Mouse (Mus musculus) kidney, embryonic 16.5 days (tissue): Measurements from ENCODE around the gene Rgs5. TPM values are rescaled to one million over a fixed set of nuclear protein-coding genes. Genes with fewer than 3 reads are reported as not detected.
A peak's percentile ranks its signal among the peaks of the same experiment; 100 is the strongest.

Experiments used
- ATAC-seq: fragments of 200-750 bp; cut with Nextera tagmentation; 2 replicates; pipeline ENCODE4 v1.8.0; 2017; ENCODE audit warnings: moderate TSS enrichment; ENCODE audit not compliant: low FRiP score, low TSS enrichment
- H3K27ac ChIP-seq: fragments of 300-500 bp; sonication (generic); 2 replicates; pipeline ENCODE4 v1.5.1; 2014; ENCODE audit warnings: low read length
- H3K27me3 ChIP-seq: fragments of 300-500 bp; sonication (generic); 2 replicates; pipeline ENCODE4 v1.6.1; 2014; ENCODE audit warnings: low read length, control low read depth, mixed read lengths; ENCODE audit not compliant: insufficient read depth
- H3K36me3 ChIP-seq: fragments of 300-500 bp; sonication (generic); 2 replicates; pipeline ENCODE4 v1.6.1; 2014; ENCODE audit warnings: low read length, control low read depth, mixed read lengths; ENCODE audit not compliant: insufficient read depth
- H3K4me1 ChIP-seq: fragments of 300-500 bp; sonication (generic); 2 replicates; pipeline ENCODE4 v1.6.1; 2014; ENCODE audit warnings: low read length, control low read depth, mixed read lengths; ENCODE audit not compliant: insufficient read depth
- H3K4me2 ChIP-seq: fragments of 300-500 bp; sonication (generic); replicated peaks from 2 replicates; pipeline ENCODE4 v1.6.1; 2014; ENCODE audit warnings: low read depth, low read length
- H3K4me3 ChIP-seq: fragments of 300-500 bp; sonication (generic); 2 replicates; pipeline ENCODE4 v1.5.1; 2014; ENCODE audit warnings: mild to moderate bottlenecking, low read length
- H3K9ac ChIP-seq: fragments of 300-500 bp; sonication (generic); replicated peaks from 2 replicates; pipeline ENCODE4 v1.6.1; 2014; ENCODE audit warnings: low read length
- H3K9me3 ChIP-seq: fragments of 300-500 bp; sonication (generic); 2 replicates; pipeline ENCODE4 v1.6.1; 2016; ENCODE audit warnings: low read length, control low read depth
- WGBS: fragments of 180-500 bp; shearing (Covaris S2); extraction: QIAGEN DNeasy Blood & Tissue Kit; methylation state at CpG from one replicate; pipeline ENCODE4 v1.1.7; 2014; 5-methylcytosine and 5-hydroxymethylcytosine counted together
- polyA plus RNA-seq: library from polyadenylated mRNA; unstranded; fragments of >200 nt; fragmentation: Nextera tagmentation; extraction: Ambion mirVana; gene quantifications from 2 replicates; pipeline ENCODE4 v1.2.1, GENCODE M21; 2015

The Rgs5 gene
- polyA plus RNA-seq, 1 experiment from 2014 or later = 27.0 TPM

DNA sequence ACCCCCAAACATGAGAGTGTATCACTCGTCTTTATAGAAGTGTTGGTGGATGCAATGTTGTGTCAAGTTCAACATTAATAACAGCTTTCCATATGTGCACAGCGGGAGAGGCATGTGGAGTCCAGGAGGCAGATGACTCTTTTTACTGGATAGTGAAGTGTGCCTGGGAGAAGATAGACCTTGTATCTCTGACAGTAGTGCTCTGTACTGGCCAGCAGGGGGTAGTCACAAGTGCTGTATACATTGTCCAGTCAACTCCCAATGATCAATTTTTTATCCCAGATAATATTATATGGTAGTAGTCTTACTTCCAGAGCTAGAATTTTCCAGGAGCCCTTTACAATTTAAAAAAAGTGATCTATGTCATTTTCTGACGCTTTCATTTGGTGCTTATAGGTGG, 18.8 kb downstream of the Rgs5 start:
- no peaks in the 10 kb centered on the region for H3K36me3 ChIP-seq
- H3K27me3 ChIP-seq = no peaks in the 10 kb centered on the region
- H3K4me2 ChIP-seq = no peak overlapping the region
- no peak overlapping the region for H3K9ac ChIP-seq
- no peak overlapping the region for H3K27ac ChIP-seq
- ATAC-seq = no peak
- 67% methylated on average over 3 of the region's 3 CpGs for WGBS
- no peak overlapping the region for H3K4me3 ChIP-seq
- H3K9me3 ChIP-seq = no peaks in the 10 kb centered on the region
- H3K4me1 ChIP-seq = no peaks in the 10 kb centered on the region

DNA sequence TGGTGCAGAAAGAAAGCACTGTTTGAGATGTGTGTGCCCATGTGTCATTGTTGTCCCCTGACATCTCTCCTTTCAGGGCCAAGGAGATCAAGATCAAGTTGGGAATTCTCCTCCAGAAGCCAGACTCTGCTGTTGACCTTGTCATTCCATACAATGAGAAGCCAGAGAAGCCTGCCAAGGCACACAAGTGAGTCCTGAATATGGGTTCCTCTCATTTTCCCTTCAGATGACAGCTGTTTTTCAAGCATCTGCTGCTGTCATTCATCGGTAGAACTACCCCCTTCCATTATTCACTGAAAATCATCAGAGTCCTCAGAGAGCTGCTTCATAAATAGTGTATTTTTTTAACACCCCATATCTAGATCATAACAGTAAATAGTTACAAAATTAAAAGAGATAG, 21.4 kb downstream of the Rgs5 start:
- ATAC-seq = no peak
- H3K4me1 ChIP-seq = no peaks in the 10 kb centered on the region
- H3K9me3 ChIP-seq = no peaks in the 10 kb centered on the region
- H3K27me3 ChIP-seq = no peaks in the 10 kb centered on the region
- no peak overlapping the region for H3K4me3 ChIP-seq
- no peak overlapping the region for H3K4me2 ChIP-seq
- H3K36me3 ChIP-seq = no peaks in the 10 kb centered on the region
- no peak overlapping the region for H3K9ac ChIP-seq
- WGBS = 84% methylated on average over 1 of the region's 1 CpGs
- no peak overlapping the region for H3K27ac ChIP-seq

GRCm38 (mm10) chr1:169680455-169681208, 25.3 kb downstream of the Rgs5 start:
- Histone ChIP-seq H3K4me1 (no peaks in the 10 kb centered on the region), H3K27me3 (no peaks in the 10 kb centered on the region), H3K4me3 (no peak overlapping the region), H3K27ac (no peak overlapping the region), H3K36me3 (no peaks in the 10 kb centered on the region), H3K9me3 (no peaks in the 10 kb centered on the region), H3K9ac (no peak overlapping the region), H3K4me2 (no peak overlapping the region)
- ATAC-seq = no peak
- 43% methylated on average over 9 of the region's 9 CpGs for WGBS

DNA sequence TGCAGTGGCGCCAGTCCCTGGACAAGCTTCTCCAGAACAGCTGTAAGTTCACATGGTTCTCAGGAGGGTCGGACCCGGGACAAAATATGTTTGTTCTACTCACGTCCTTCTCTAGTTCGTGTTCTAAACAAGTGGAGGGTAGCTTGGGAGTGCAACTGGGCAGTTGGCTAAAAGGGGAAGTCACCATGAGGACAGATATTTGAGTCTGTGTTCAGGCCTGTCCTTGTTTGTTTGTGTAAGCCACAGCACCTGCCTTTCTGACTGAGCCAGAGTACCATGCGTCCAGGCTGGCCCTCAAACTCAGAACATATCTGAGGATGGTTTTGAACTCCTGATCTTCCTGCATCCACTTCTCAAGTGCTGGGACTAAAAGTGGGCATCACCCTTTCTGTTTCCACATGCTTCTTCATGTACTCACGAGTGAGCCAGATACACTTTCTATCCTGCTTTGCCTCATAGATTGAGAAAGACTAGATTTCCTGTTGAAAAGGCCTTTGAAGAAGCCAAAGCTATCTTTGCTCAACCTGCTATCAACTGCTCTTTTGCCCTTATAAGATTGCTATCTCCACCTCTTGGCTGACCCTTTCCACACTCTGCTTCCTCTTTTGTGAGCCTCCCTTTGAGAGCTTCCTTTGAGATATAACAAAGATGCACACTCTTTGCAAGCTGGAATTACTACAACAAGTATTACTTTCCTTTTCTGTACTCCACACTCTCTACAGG, 27.6 kb downstream of the Rgs5 start:
- no peak overlapping the region for H3K27ac ChIP-seq
- no peak overlapping the region for H3K4me3 ChIP-seq
- ATAC-seq = no peak
- H3K4me1 ChIP-seq = no peaks in the 10 kb centered on the region
- H3K9me3 ChIP-seq = no peaks in the 10 kb centered on the region
- H3K9ac ChIP-seq = no peak overlapping the region
- H3K4me2 ChIP-seq = no peak overlapping the region
- H3K27me3 ChIP-seq = no peaks in the 10 kb centered on the region
- 81% methylated on average over 7 of the region's 7 CpGs for WGBS
- no peaks in the 10 kb centered on the region for H3K36me3 ChIP-seq

- Histone ChIP-seq H3K9ac (no peak overlapping the region), H3K36me3 (no peaks in the 10 kb centered on the region), H3K4me2 (no peak overlapping the region), H3K4me3 (no peak overlapping the region), H3K4me1 (no peaks in the 10 kb centered on the region), H3K27ac (no peak overlapping the region), H3K27me3 (no peaks in the 10 kb centered on the region), H3K9me3 (no peaks in the 10 kb centered on the region)
- WGBS = 57% methylated on average over 5 of the region's 5 CpGs
- ATAC-seq = peak; percentile 71
These were observed 30.0 kb downstream of the Rgs5 start for GRCm38 (mm10) chr1:169685257-169685656.

DNA sequence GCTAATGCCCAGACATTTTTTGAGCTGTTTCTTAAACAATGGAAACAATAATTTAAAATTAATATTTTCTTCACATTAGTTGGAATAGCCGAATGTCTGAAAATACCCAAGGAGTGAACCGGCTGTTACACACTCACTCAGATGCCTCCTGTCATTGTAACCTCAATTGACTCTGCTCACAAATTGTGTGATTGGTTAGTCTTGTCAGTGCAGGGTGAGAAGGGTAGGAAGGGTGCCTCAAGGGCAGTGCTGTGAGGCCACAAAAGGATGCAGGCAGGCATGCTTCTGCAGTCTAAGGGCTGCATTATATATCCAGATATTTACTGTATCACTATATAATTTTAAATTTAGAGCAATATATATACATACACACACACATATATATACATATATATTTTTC, 37.7 kb downstream of the Rgs5 start:
- no peaks in the 10 kb centered on the region for H3K36me3 ChIP-seq
- H3K9me3 ChIP-seq = no peaks in the 10 kb centered on the region
- no peak for ATAC-seq
- no peak overlapping the region for H3K27ac ChIP-seq
- WGBS = 77% methylated on average over 2 of the region's 2 CpGs
- H3K9ac ChIP-seq = no peak overlapping the region
- H3K4me3 ChIP-seq = no peak overlapping the region
- no peaks in the 10 kb centered on the region for H3K27me3 ChIP-seq
- no peak overlapping the region for H3K4me2 ChIP-seq
- H3K4me1 ChIP-seq = no peaks in the 10 kb centered on the region

DNA sequence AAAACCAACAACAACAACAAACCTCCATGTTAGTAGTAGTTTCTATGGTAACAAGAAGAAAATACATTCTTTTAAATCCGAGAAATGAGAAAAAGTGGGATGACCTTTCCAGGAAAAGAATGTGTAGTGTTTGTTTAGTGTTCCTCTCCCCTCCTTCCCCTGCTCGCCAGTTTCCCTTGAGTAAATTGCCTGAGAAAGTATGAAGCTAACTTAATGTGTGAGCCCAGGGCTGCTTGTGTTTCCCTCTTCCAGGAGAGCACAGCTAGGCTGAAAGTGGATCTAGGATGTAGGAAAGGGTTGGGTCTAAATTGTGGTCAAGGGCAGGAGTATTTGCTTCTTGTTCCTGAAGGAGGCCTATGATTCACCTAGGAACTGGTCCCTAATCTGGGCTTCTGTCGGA, 38.2 kb downstream of the Rgs5 start:
- Histone ChIP-seq H3K4me3 (no peak overlapping the region), H3K9me3 (no peaks in the 10 kb centered on the region), H3K4me2 (no peak overlapping the region), H3K27me3 (no peaks in the 10 kb centered on the region), H3K36me3 (no peaks in the 10 kb centered on the region), H3K9ac (no peak overlapping the region), H3K27ac (no peak overlapping the region), H3K4me1 (no peaks in the 10 kb centered on the region)
- no peak for ATAC-seq
- 45% methylated on average over 3 of the region's 3 CpGs for WGBS

GRCm38 (mm10) chr1:169695356-169695755, 40.1 kb downstream of the Rgs5 start:
- Histone ChIP-seq H3K4me1 (no peaks in the 10 kb centered on the region), H3K9me3 (no peaks in the 10 kb centered on the region), H3K4me2 (no peak overlapping the region), H3K36me3 (no peaks in the 10 kb centered on the region), H3K9ac (no peak overlapping the region), H3K27me3 (no peaks in the 10 kb centered on the region), H3K27ac (no peak overlapping the region), H3K4me3 (no peak overlapping the region)
- ATAC-seq = no peak
- WGBS = 84% methylated on average over 3 of the region's 3 CpGs

- Histone ChIP-seq H3K27ac (no peak overlapping the region), H3K4me3 (no peak overlapping the region), H3K36me3 (no peaks in the 10 kb centered on the region), H3K9me3 (no peaks in the 10 kb centered on the region), H3K9ac (no peak overlapping the region), H3K4me1 (no peaks in the 10 kb centered on the region), H3K4me2 (no peak overlapping the region), H3K27me3 (no peaks in the 10 kb centered on the region)
- no peak for ATAC-seq
- WGBS = 67% methylated on average over 4 of the region's 4 CpGs
These were observed 41.9 kb downstream of the Rgs5 start for GRCm38 (mm10) chr1:169697236-169697635.

- no peak overlapping the region for H3K4me3 ChIP-seq
- ATAC-seq = no peak
- no peak overlapping the region for H3K4me2 ChIP-seq
- no peaks in the 10 kb centered on the region for H3K36me3 ChIP-seq
- no peaks in the 10 kb centered on the region for H3K9me3 ChIP-seq
- 96% methylated on average over 2 of the region's 2 CpGs for WGBS
- H3K27me3 ChIP-seq = no peaks in the 10 kb centered on the region
- no peak overlapping the region for H3K27ac ChIP-seq
- H3K9ac ChIP-seq = no peak overlapping the region
- H3K4me1 ChIP-seq = no peaks in the 10 kb centered on the region
These were observed 43.9 kb downstream of the Rgs5 start for GRCm38 (mm10) chr1:169699184-169699583.
